13 mouse cellular contexts compared by ENCODE assay signal in genomic region chr19:60251197-60251596, GRCm38 (mm10). TPM values are rescaled to one million over a fixed set of nuclear protein-coding genes. Genes with fewer than 3 reads are reported as not detected.
DNase-seq lines count a peak whose midpoint lies in the region.
"Had no signal": no experiment of that assay in that cellular context is flagged by ENCODE, and none has a peak within 500 bp of the region (broad histone marks: within the 10 kb centered on the region; RNA-seq: fewer than 3 reads in every experiment).

No protein-coding gene starts in this region.

- intact Hi-C loops in left cerebral cortex, postnatal 4 days (cut with DNase I) = no loop called here

- peak; percentile 19 to 40 for DNase-seq in cerebellum, postnatal 10 days
- no peak for DNase-seq in cerebellum, adult 8-10 months
- DNase-seq in left cerebral cortex, postnatal 4 days = peak; percentile 8
- DNase-seq in left cerebral cortex, adult 18-20 months (ENCODE audit: low spot score in 2 of 2) = no peak
- peak; percentile 7 to 19 for DNase-seq in lung, adult 18-20 months
- DNase-seq in lung, postnatal 25 days (ENCODE audit: low spot score) = peak; percentile 58
- no peak for DNase-seq in kidney, postnatal 4 days
- DNase-seq in gastrocnemius, postnatal 25 days = no peak
- DNase-seq: heart, postnatal 10 days; kidney, adult 2 months; kidney, postnatal 14 days; liver, postnatal 0 days; thymus, postnatal 4 days had no signal

RNA-seq across cellular contexts. Expression of gene Fam204a, which starts 24.7 kb away (rescaled TPM):
- 10 to 100 TPM; 34.8 to 36.3 TPM for total RNA-seq in left cerebral cortex, postnatal 4 days (2021)
- 10 to 100 TPM; 24.3 to 31.3 TPM for total RNA-seq in left cerebral cortex, adult 18-20 months (2021)
- total RNA-seq in gastrocnemius, postnatal 25 days (2021) = 10 to 100 TPM; 24.9 to 28.6 TPM

Comparison
In these comparisons a context has a peak if more than half of its experiments do, and no peak if none do; other contexts are left out.
1. DNase-seq: peak in cerebellum, postnatal 10 days (2 of 2), left cerebral cortex, postnatal 4 days (single experiment), lung, adult 18-20 months (2 of 2) and lung, postnatal 25 days (single experiment); none in cerebellum, adult 8-10 months (single experiment), left cerebral cortex, adult 18-20 months (0 of 2), kidney, postnatal 4 days (0 of 2) and gastrocnemius, postnatal 25 days (single experiment).